Mouse (Mus musculus): ENCODE results near the gene 4632433K11Rik. TPM values are rescaled to one million over a fixed set of nuclear protein-coding genes. Genes with fewer than 3 reads are reported as not detected.
A peak's percentile ranks its signal among the peaks of the same experiment; 100 is the strongest.

4632433K11Rik gene
- polyA plus RNA-seq, 1 experiment from 2014 or later = not detected

- no peaks in the 10 kb centered on the region for H3K9me3 ChIP-seq
Observed at GRCm38 (mm10) chr7:5046112-5046511, 12.2 kb downstream of the 4632433K11Rik start.

DNA sequence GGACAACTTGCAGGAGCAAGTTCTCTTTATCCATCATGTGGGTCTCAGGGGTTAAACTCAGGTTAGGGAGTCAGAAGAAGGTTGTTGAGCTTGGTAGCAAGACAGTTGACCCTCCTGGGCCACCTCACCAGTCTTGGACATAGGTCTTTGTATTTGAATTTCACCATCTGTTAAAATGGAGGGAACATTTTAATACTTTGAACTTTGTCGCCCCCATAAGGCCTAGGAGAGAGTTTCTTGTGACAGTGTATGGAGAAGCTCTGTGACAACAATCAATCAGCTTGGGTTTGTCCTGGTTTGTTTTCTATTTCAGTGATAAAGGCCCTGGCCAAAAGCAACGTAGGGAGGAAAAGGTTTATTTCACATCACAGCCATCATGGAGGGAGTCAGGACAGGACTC, 13.4 kb downstream of the 4632433K11Rik start:
- Histone ChIP-seq H3K4me2 (replicated peaks) (no peak overlapping the region), H3K4me3 (no peak overlapping the region), H3K9ac (replicated peaks) (no peak overlapping the region), H3K36me3 (no peaks in the 10 kb centered on the region), H3K27ac (replicated peaks) (no peak overlapping the region), H3K27me3 (no peaks in the 10 kb centered on the region), H3K9me3 (no peaks in the 10 kb centered on the region), H3K4me1 (peaks cover 14% of the 10 kb centered on the region)
- WGBS = 24% methylated on average over 2 of the region's 2 CpGs
- ATAC-seq (replicated peaks) = no peak

More at GRCm38 (mm10) chr7:5046112-5046511, 12.2 kb downstream of the 4632433K11Rik start:
- Histone ChIP-seq H3K27ac (replicated peaks) (no peak overlapping the region), H3K36me3 (no peaks in the 10 kb centered on the region), H3K27me3 (no peaks in the 10 kb centered on the region), H3K4me1 (peaks cover 8% of the 10 kb centered on the region), H3K4me3 (no peak overlapping the region), H3K9ac (replicated peaks) (no peak overlapping the region), H3K4me2 (replicated peaks) (no peak overlapping the region)
- no peak for ATAC-seq (replicated peaks)
- WGBS = 77% methylated on average over 2 of the region's 2 CpGs

GRCm38 (mm10) chr7:5051193-5052192, 17.6 kb downstream of the 4632433K11Rik start, which contains the start of gene Zfp580:
Gene Zfp580, plus strand, starts transcription at chr7:5051538.
- Histone ChIP-seq H3K27me3 (peaks cover 36% of the 10 kb centered on the region), H3K9ac (replicated peaks) (peak within 1 kb of the TSS; percentile 83), H3K27ac (replicated peaks) (peak within 1 kb of the TSS; percentile 81), H3K4me3 (peak within 1 kb of the TSS; percentile 73), H3K36me3 (no peaks in the 10 kb centered on the region), H3K4me2 (replicated peaks) (peak within 1 kb of the TSS; percentile 84), H3K4me1 (peaks cover 46% of the 10 kb centered on the region), H3K9me3 (no peaks in the 10 kb centered on the region)
- 1% methylated on average over 64 of the region's 65 CpGs for WGBS
- peak; percentile 82 for ATAC-seq (replicated peaks)

- Histone ChIP-seq H3K9me3 (no peaks in the 10 kb centered on the region), H3K4me1 (peaks cover 54% of the 10 kb centered on the region), H3K36me3 (no peaks in the 10 kb centered on the region), H3K27me3 (peaks cover 40% of the 10 kb centered on the region), H3K9ac (replicated peaks) (peak overlapping the region; percentile 83), H3K27ac (replicated peaks) (0 out of 2 replicates have a peak overlapping the region, but pooled peaks have one; percentile 81), H3K4me3 (peak overlapping the region; percentile 73), H3K4me2 (replicated peaks) (peak overlapping the region; percentile 84)
- 5% methylated on average over 12 of the region's 12 CpGs for WGBS
- no peak for ATAC-seq (replicated peaks)
Observed at GRCm38 (mm10) chr7:5052438-5052837, 18.5 kb downstream of the 4632433K11Rik start.

GRCm38 (mm10) chr7:5052931-5053343, 19.0 kb downstream of the 4632433K11Rik start:
- peak overlapping the region; percentile 84 for H3K4me2 ChIP-seq (replicated peaks)
- H3K27me3 ChIP-seq = peaks cover 45% of the 10 kb centered on the region
- H3K36me3 ChIP-seq = no peaks in the 10 kb centered on the region
- no peak overlapping the region for H3K27ac ChIP-seq (replicated peaks)
- WGBS = 4% methylated on average over 45 of the region's 45 CpGs
- ATAC-seq (replicated peaks) = no peak
- H3K9ac ChIP-seq (replicated peaks) = peak overlapping the region; percentile 83
- peak overlapping the region; percentile 73 for H3K4me3 ChIP-seq
- peaks cover 59% of the 10 kb centered on the region for H3K4me1 ChIP-seq
- no peaks in the 10 kb centered on the region for H3K9me3 ChIP-seq

DNA sequence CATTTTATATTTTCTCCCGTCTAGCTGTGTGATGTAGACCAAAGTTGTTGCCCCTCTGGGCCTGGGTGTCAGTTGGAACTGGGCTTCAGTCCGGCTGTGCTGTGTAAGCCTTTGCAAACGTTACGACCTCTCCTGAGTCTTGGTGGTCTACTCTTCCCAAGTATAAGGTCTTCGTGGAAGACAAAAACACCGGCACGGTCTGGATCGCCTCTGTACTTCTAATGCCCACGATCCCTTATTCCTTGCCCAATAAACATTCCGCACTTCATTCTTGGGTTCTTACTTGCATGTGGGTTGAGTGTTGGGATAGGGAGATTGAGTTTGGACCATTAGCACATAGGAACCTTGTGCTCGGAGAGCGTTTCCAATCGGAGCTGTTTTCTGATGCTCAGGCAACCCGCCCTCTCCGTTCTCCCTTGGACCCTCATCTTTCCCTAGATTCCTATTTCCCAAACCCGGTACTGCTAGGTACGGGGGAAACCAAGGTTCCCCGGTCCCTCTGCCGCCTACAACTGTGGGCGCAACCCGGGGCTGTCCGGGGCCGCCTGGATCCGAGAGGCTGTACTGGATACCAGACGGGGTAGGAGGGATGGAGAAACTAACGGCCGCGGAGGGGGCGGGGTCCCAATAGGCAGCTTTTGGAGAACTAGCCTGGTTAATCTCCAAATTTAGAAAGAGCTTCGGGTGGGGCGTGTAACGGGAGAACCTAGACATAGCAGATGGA, 19.7 kb downstream of the 4632433K11Rik start:
- Histone ChIP-seq H3K4me1 (peaks cover 60% of the 10 kb centered on the region), H3K4me3 (peak overlapping the region; percentile 73), H3K4me2 (replicated peaks) (peak overlapping the region; percentile 84), H3K36me3 (no peaks in the 10 kb centered on the region), H3K9ac (replicated peaks) (peak overlapping the region; percentile 83), H3K27me3 (peaks cover 46% of the 10 kb centered on the region), H3K27ac (replicated peaks) (no peak overlapping the region), H3K9me3 (no peaks in the 10 kb centered on the region)
- 8% methylated on average over 32 of the region's 32 CpGs for WGBS
- no peak for ATAC-seq (replicated peaks)

- Histone ChIP-seq H3K27me3 (peaks cover 46% of the 10 kb centered on the region), H3K4me1 (peaks cover 68% of the 10 kb centered on the region), H3K4me2 (replicated peaks) (peak overlapping the region; percentile 67), H3K4me3 (peak overlapping the region; percentile 63), H3K27ac (replicated peaks) (peak overlapping the region; percentile 62; the same call in 1 of the 2 replicates), H3K36me3 (no peaks in the 10 kb centered on the region), H3K9ac (replicated peaks) (peak overlapping the region; percentile 78), H3K9me3 (no peaks in the 10 kb centered on the region)
- ATAC-seq (replicated peaks) = no peak
- WGBS = under 1% methylated on average over 55 of the region's 55 CpGs
Observed at GRCm38 (mm10) chr7:5056651-5057263, 22.8 kb downstream of the 4632433K11Rik start.

DNA sequence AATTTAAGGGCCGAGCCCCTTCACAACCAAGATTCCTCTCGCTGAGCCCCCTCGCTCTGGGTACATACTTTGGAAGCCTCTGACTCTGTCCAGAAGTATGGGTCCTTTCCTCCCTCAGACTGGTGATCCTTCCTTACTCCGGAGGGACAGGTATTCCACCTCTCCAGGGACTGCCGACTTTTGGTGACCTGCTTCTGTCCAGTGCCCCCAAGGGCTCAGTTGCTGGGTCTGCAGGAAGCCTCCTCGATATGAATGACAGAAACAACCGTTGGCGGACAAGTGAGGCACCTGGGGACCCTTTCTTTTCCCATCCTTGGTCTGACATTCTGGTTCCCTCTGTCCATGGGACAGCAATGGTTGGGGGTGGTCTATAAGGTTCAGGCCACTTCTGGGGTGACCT, 23.5 kb downstream of the 4632433K11Rik start:
- 34% methylated on average over 8 of the region's 8 CpGs for WGBS
- Histone ChIP-seq H3K27me3 (peaks cover 46% of the 10 kb centered on the region), H3K4me3 (peak overlapping the region; percentile 63), H3K4me2 (replicated peaks) (peak overlapping the region; percentile 67), H3K4me1 (peaks cover 62% of the 10 kb centered on the region), H3K9me3 (no peaks in the 10 kb centered on the region), H3K27ac (replicated peaks) (peak overlapping the region; percentile 62; the same call in 1 of the 2 replicates), H3K36me3 (no peaks in the 10 kb centered on the region), H3K9ac (replicated peaks) (peak overlapping the region; percentile 78)
- no peak for ATAC-seq (replicated peaks)

DNA sequence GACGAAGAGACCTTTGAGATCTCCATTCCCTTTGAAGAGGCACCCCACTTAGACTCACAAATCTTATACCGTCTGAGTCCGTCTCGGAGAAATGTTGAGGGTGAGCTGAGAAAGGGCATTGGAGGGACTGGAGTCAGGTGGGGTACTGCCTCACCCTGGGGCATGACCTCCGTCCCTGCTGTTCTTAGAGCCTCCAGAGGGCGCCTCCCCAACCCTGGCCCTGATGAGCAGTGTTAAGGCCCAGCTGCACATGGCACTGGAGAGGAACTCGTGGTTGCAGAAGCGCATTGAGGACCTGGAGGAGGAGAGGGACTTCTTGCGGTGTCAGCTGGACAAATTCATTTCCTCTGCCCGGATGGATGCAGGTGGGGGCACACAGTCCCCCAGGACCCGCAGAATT, 23.9 kb downstream of the 4632433K11Rik start:
- Histone ChIP-seq H3K4me2 (replicated peaks) (peak overlapping the region; percentile 67), H3K4me1 (peaks cover 57% of the 10 kb centered on the region), H3K9ac (replicated peaks) (0 out of 2 replicates have a peak overlapping the region, but pooled peaks have one; percentile 78), H3K27me3 (peaks cover 44% of the 10 kb centered on the region), H3K27ac (replicated peaks) (no peak overlapping the region), H3K4me3 (peak overlapping the region; percentile 63), H3K36me3 (no peaks in the 10 kb centered on the region), H3K9me3 (no peaks in the 10 kb centered on the region)
- ATAC-seq (replicated peaks) = no peak
- whole genome bisulfite sequencing = 31% methylated on average over 11 of the region's 11 CpGs

- Histone ChIP-seq H3K9ac (replicated peaks) (no peak overlapping the region), H3K27ac (replicated peaks) (no peak overlapping the region), H3K9me3 (no peaks in the 10 kb centered on the region), H3K27me3 (peaks cover 36% of the 10 kb centered on the region), H3K4me3 (0 out of 2 replicates have a peak overlapping the region, but pooled peaks have one; percentile 1), H3K4me2 (replicated peaks) (no peak overlapping the region), H3K36me3 (no peaks in the 10 kb centered on the region), H3K4me1 (peaks cover 56% of the 10 kb centered on the region)
- ATAC-seq (replicated peaks) = no peak
- whole genome bisulfite sequencing = 81% methylated on average over 1 of the region's 1 CpGs
Observed at GRCm38 (mm10) chr7:5058631-5059030, 24.7 kb downstream of the 4632433K11Rik start.

GRCm38 (mm10) chr7:5059421-5059820, 25.5 kb downstream of the 4632433K11Rik start:
- Histone ChIP-seq H3K27ac (replicated peaks) (peak overlapping the region; percentile 99; the same call in 1 of the 2 replicates), H3K9me3 (no peaks in the 10 kb centered on the region), H3K27me3 (peaks cover 28% of the 10 kb centered on the region), H3K9ac (replicated peaks) (0 out of 2 replicates have a peak overlapping the region, but pooled peaks have one; percentile 17), H3K36me3 (no peaks in the 10 kb centered on the region), H3K4me2 (replicated peaks) (peak overlapping the region; percentile 85; the same call in 1 of the 2 replicates), H3K4me1 (peaks cover 56% of the 10 kb centered on the region), H3K4me3 (no peak overlapping the region)
- 92% methylated on average over 12 of the region's 12 CpGs for WGBS
- no peak for ATAC-seq (replicated peaks)
